Mouse (Mus musculus) heart, embryonic 13.5 days (tissue): ENCODE results near the gene Kcnd2. TPM values are rescaled to one million over a fixed set of nuclear protein-coding genes. Genes with fewer than 3 reads are reported as not detected.

Experiments
- ATAC-seq: fragments of 200-750 bp; cut with Nextera tagmentation; 2 replicates; pipeline ENCODE4 v1.8.0; 2017; ENCODE audit warnings: moderate TSS enrichment; ENCODE audit not compliant: insufficient number of reproducible peaks, low FRiP score, low TSS enrichment; ENCODE audit errors: extremely low read depth
- H3K27ac ChIP-seq: fragments of 300-500 bp; sonication (generic); replicated peaks from 2 replicates; pipeline ENCODE4 v1.5.1; 2015; ENCODE audit warnings: moderate library complexity, mild to moderate bottlenecking, inconsistent platforms
- H3K27me3 ChIP-seq: fragments of 300-500 bp; sonication (generic); replicated peaks from 2 replicates; pipeline ENCODE4 v1.6.1; 2015; ENCODE audit warnings: mild to moderate bottlenecking, inconsistent platforms
- H3K36me3 ChIP-seq: fragments of 300-500 bp; sonication (generic); 2 replicates; pipeline ENCODE4 v1.6.1; 2015; ENCODE audit warnings: mild to moderate bottlenecking, inconsistent platforms
- H3K4me1 ChIP-seq: fragments of 300-500 bp; sonication (generic); 2 replicates; pipeline ENCODE4 v1.6.1; 2015; ENCODE audit warnings: inconsistent platforms
- H3K4me2 ChIP-seq: fragments of 300-500 bp; sonication (generic); 2 replicates; pipeline ENCODE4 v1.6.1; 2015; ENCODE audit warnings: inconsistent platforms, mild to moderate bottlenecking, moderate library complexity
- H3K4me3 ChIP-seq: fragments of 300-500 bp; sonication (generic); 2 replicates; pipeline ENCODE4 v1.5.1; 2015; ENCODE audit warnings: moderate library complexity, mild to moderate bottlenecking, inconsistent platforms
- H3K9ac ChIP-seq: fragments of 300-500 bp; sonication (generic); 2 replicates; pipeline ENCODE4 v1.6.1; 2015; ENCODE audit warnings: inconsistent platforms, mild to moderate bottlenecking, moderate library complexity
- H3K9me3 ChIP-seq: fragments of 300-500 bp; sonication (generic); 2 replicates; pipeline ENCODE4 v1.6.1; 2016; ENCODE audit warnings: inconsistent platforms
- WGBS: fragments of 180-500 bp; shearing (Covaris S2); methylation state at CpG from one replicate; pipeline ENCODE4 v1.1.7; 2015; ENCODE audit warnings: mixed read lengths; 5-methylcytosine and 5-hydroxymethylcytosine counted together
- polyA plus RNA-seq: library from polyadenylated mRNA; unstranded; fragments of >200 nt; fragmentation: Nextera tagmentation; extraction: Ambion mirVana; gene quantifications from 2 replicates; pipeline ENCODE4 v1.2.1, GENCODE M21; 2015

The Kcnd2 gene
- polyA plus RNA-seq, 1 experiment from 2014 or later: 1.6 TPM

DNA sequence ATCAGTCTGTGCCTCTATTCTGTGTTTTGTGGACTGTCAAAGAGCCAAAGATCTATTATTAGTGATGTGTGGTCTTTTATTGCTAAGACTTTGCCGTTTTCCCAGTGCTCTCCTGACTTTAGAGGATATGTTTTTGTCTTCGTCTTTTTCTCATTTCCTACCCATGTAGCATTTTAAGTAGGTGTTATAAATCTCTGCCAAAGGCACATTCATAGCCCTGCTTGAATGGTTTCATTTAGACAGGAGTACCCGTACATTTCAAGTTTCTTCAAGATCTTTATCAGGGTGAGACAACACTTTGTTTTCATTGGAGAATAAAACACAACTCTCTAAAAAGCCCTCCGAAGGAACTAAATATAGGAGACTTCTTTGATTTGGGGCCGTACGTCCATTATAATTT lies 355.7 kb downstream of the Kcnd2 start:
- Histone ChIP-seq H3K4me3 (no peak overlapping the region), H3K27ac (no peak overlapping the region), H3K4me2 (no peak overlapping the region), H3K36me3 (no peaks in the 10 kb centered on the region), H3K9ac (no peak overlapping the region), H3K9me3 (no peaks in the 10 kb centered on the region), H3K27me3 (no peaks in the 10 kb centered on the region), H3K4me1 (no peaks in the 10 kb centered on the region)
- WGBS: 71% methylated on average over 6 of the region's 6 CpGs
- ATAC-seq: no peak

DNA sequence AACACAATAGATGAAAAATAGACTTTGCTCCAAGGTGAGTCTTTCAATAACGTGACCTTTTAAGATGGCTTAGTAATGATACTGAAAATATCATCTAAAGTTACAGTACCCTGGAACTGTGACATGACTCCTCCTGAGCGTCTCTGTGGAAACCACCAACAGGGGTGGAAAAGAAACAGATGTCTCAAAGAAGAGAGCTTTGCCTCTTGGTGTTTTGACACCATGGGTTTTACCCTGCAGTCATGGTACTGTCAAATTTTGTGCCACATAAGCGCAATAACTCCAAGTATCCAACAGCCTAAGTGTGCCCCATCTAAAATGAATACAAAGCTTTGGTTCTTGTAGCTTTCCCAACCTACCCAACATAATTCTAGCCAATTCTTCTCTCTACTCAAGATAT lies 374.9 kb downstream of the Kcnd2 start:
- H3K4me2 ChIP-seq: no peak overlapping the region
- WGBS: 64% methylated on average over 3 of the region's 3 CpGs

DNA sequence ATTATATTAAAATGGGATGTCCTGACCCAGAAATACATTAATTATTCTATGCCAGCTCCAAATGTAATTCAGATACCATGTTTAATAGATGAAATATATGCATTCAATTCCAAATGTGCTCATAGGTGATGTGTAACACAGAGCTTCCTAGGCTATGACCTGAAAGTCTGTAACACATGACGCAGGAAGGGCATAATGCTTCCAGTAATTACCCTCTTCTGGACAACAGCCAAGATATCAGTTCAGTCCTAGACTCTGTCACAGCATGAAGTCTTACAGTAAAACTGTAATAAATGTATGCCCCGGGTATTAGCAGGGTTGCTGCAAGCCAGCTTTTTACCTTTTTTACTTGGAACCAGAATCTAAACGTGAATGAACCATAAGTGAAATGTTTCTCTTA lies 382.1 kb downstream of the Kcnd2 start:
- no peak overlapping the region for H3K4me3 ChIP-seq
- H3K27ac ChIP-seq: no peak overlapping the region
- H3K27me3 ChIP-seq: no peaks in the 10 kb centered on the region
- H3K9ac ChIP-seq: no peak overlapping the region
- H3K4me1 ChIP-seq: no peaks in the 10 kb centered on the region
- WGBS: 60% methylated on average over 3 of the region's 3 CpGs
- ATAC-seq: no peak
- H3K4me2 ChIP-seq: no peak overlapping the region
- H3K9me3 ChIP-seq: no peaks in the 10 kb centered on the region
- no peaks in the 10 kb centered on the region for H3K36me3 ChIP-seq

More for the DNA sequence above, 374.9 kb downstream of the Kcnd2 start:
- Histone ChIP-seq H3K27ac (no peak overlapping the region), H3K9ac (no peak overlapping the region), H3K36me3 (no peaks in the 10 kb centered on the region), H3K4me1 (no peaks in the 10 kb centered on the region), H3K9me3 (no peaks in the 10 kb centered on the region), H3K27me3 (no peaks in the 10 kb centered on the region), H3K4me3 (no peak overlapping the region)
- no peak for ATAC-seq

GRCm38 (mm10) chr6:21609381-21610059 lies 394.2 kb downstream of the Kcnd2 start:
- ATAC-seq: no peak
- no peak overlapping the region for H3K4me2 ChIP-seq
- H3K36me3 ChIP-seq: no peaks in the 10 kb centered on the region
- H3K4me3 ChIP-seq: no peak overlapping the region
- H3K27me3 ChIP-seq: no peaks in the 10 kb centered on the region
- H3K9ac ChIP-seq: no peak overlapping the region
- H3K27ac ChIP-seq: no peak overlapping the region
- WGBS: 68% methylated on average over 7 of the region's 7 CpGs
- H3K9me3 ChIP-seq: no peaks in the 10 kb centered on the region
- no peaks in the 10 kb centered on the region for H3K4me1 ChIP-seq

DNA sequence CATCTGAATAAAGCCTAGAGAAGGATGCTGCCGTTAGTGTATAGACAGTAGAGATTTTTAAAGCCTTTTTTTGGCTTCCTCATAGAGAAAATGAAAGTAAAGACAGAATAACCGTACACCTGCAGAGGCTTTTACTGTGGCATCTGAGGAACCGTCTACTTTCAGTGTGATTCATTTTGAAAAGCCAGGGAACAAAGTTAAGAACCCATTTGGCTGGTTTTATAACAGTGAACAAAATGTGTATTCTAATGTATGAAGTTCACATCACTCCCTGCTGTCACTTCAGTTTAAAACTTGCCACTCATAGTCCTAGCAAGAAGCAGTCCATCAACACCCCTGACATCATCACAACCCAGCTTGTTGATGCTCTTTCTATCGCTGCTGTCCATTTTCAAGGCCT lies 414.7 kb downstream of the Kcnd2 start:
- no peak overlapping the region for H3K4me3 ChIP-seq
- no peak overlapping the region for H3K4me2 ChIP-seq
- H3K36me3 ChIP-seq: no peaks in the 10 kb centered on the region
- H3K27me3 ChIP-seq: no peaks in the 10 kb centered on the region
- ATAC-seq: no peak
- H3K9me3 ChIP-seq: no peaks in the 10 kb centered on the region
- no peak overlapping the region for H3K9ac ChIP-seq
- H3K27ac ChIP-seq: no peak overlapping the region
- no peaks in the 10 kb centered on the region for H3K4me1 ChIP-seq
- 86% methylated on average over 4 of the region's 4 CpGs for WGBS

GRCm38 (mm10) chr6:21655681-21656080 lies 440.4 kb downstream of the Kcnd2 start:
- Histone ChIP-seq H3K36me3 (no peaks in the 10 kb centered on the region), H3K27ac (no peak overlapping the region), H3K9me3 (no peaks in the 10 kb centered on the region), H3K27me3 (no peaks in the 10 kb centered on the region), H3K4me2 (no peak overlapping the region), H3K9ac (no peak overlapping the region), H3K4me3 (no peak overlapping the region), H3K4me1 (no peaks in the 10 kb centered on the region)
- no peak for ATAC-seq

GRCm38 (mm10) chr6:21664135-21664534 lies 448.8 kb downstream of the Kcnd2 start:
- Histone ChIP-seq H3K4me3 (no peak overlapping the region), H3K9me3 (no peaks in the 10 kb centered on the region), H3K27me3 (no peaks in the 10 kb centered on the region), H3K36me3 (no peaks in the 10 kb centered on the region), H3K27ac (no peak overlapping the region), H3K4me1 (no peaks in the 10 kb centered on the region), H3K4me2 (no peak overlapping the region), H3K9ac (no peak overlapping the region)
- 65% methylated on average over 6 of the region's 6 CpGs for WGBS
- ATAC-seq: no peak

DNA sequence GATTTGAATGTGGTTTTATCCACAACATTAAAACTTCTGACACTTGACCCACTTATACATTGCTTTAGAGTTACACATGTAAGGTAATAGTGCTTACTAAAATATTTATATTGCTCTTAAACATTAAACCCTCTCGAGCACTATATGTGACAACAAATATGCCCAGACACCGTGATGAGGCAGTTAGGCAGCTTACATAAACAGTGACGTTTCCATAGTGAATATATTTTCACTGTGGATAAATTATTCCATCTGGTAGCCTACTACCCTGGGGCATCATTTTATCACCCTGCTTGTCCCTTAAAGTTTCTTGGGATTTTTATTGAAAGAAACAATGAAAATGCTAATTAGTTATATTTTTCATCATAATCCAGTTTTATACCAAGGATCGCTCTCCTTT lies 449.3 kb downstream of the Kcnd2 start:
- no peak for ATAC-seq

GRCm38 (mm10) chr6:21684252-21684651 lies 468.9 kb downstream of the Kcnd2 start:
- Histone ChIP-seq H3K4me2 (peak overlapping the region; percentile 57), H3K9ac (no peak overlapping the region), H3K4me3 (peak overlapping the region; percentile 0; the same call in 1 of the 2 replicates), H3K4me1 (peaks cover 13% of the 10 kb centered on the region), H3K9me3 (no peaks in the 10 kb centered on the region), H3K27ac (no peak overlapping the region), H3K36me3 (no peaks in the 10 kb centered on the region), H3K27me3 (no peaks in the 10 kb centered on the region)
- 22% methylated on average over 6 of the region's 6 CpGs for WGBS
- no peak for ATAC-seq

More for the DNA sequence above, 449.3 kb downstream of the Kcnd2 start:
- no peaks in the 10 kb centered on the region for H3K36me3 ChIP-seq
- H3K4me1 ChIP-seq: no peaks in the 10 kb centered on the region
- WGBS: 79% methylated on average over 4 of the region's 4 CpGs
- no peak overlapping the region for H3K4me2 ChIP-seq
- H3K27me3 ChIP-seq: no peaks in the 10 kb centered on the region
- H3K27ac ChIP-seq: no peak overlapping the region
- H3K9ac ChIP-seq: no peak overlapping the region
- no peak overlapping the region for H3K4me3 ChIP-seq
- no peaks in the 10 kb centered on the region for H3K9me3 ChIP-seq

GRCm38 (mm10) chr6:21686388-21686787 lies 471.1 kb downstream of the Kcnd2 start:
- no peak for ATAC-seq
- WGBS: 87% methylated on average over 1 of the region's 1 CpGs
- Histone ChIP-seq H3K27me3 (no peaks in the 10 kb centered on the region), H3K9me3 (no peaks in the 10 kb centered on the region), H3K4me3 (no peak overlapping the region), H3K9ac (no peak overlapping the region), H3K4me1 (peaks cover 13% of the 10 kb centered on the region), H3K27ac (no peak overlapping the region), H3K4me2 (no peak overlapping the region), H3K36me3 (no peaks in the 10 kb centered on the region)

DNA sequence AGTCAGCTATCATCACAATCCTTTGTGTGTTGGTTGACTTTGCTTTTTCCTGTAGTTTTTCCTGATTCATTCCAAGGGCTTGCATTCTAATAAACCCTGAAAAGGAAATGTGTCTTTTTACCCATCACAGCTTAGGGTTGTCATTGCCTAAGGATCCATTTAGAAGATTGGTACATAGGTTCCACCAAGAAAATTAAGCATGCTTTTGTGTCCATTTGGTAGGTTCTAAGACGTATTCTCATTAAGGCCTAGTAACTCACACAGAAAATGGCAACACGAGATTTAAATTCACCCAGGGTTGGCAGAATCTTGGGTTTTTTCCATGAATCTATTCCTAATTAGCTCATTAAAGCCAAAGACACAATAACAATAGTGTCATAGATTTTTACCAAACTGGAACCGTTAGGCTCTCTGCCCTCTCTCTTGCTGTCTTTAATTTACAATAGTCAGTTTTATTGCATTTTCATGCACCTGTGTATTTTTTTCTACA lies 477.6 kb downstream of the Kcnd2 start:
- H3K36me3 ChIP-seq: no peaks in the 10 kb centered on the region

DNA sequence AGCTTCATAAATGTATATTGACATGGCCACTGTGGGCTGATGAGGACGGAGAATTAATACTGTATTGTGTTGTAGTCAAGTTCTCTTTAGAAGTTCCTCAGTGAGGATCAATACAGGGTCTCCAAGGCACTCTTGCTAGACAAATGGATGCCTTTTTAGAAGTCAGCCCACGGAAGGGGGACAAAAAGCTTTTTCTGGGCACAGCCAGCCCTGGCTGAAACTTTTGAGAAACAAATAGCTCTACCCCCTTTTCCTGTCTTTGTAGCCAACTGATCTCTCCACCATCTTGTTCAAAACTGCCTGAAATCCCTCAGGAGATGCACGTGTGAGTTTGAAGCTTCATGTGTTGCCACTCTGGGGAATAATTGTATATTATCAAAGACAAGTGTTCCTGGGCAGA lies 482.3 kb downstream of the Kcnd2 start:
- WGBS: 74% methylated on average over 3 of the region's 3 CpGs
- Histone ChIP-seq H3K27me3 (no peaks in the 10 kb centered on the region), H3K4me1 (no peaks in the 10 kb centered on the region), H3K9me3 (no peaks in the 10 kb centered on the region), H3K27ac (no peak overlapping the region), H3K36me3 (no peaks in the 10 kb centered on the region), H3K4me2 (no peak overlapping the region), H3K4me3 (no peak overlapping the region), H3K9ac (no peak overlapping the region)
- no peak for ATAC-seq

More for the DNA sequence above, 477.6 kb downstream of the Kcnd2 start:
- H3K4me2 ChIP-seq: no peak overlapping the region
- no peak overlapping the region for H3K4me3 ChIP-seq
- H3K27me3 ChIP-seq: no peaks in the 10 kb centered on the region
- H3K4me1 ChIP-seq: no peaks in the 10 kb centered on the region
- WGBS: 71% methylated on average over 3 of the region's 3 CpGs
- no peak overlapping the region for H3K27ac ChIP-seq
- ATAC-seq: no peak
- H3K9ac ChIP-seq: no peak overlapping the region
- H3K9me3 ChIP-seq: no peaks in the 10 kb centered on the region
